8 mouse cellular contexts compared by ENCODE assay signal in the genomic region with DNA sequence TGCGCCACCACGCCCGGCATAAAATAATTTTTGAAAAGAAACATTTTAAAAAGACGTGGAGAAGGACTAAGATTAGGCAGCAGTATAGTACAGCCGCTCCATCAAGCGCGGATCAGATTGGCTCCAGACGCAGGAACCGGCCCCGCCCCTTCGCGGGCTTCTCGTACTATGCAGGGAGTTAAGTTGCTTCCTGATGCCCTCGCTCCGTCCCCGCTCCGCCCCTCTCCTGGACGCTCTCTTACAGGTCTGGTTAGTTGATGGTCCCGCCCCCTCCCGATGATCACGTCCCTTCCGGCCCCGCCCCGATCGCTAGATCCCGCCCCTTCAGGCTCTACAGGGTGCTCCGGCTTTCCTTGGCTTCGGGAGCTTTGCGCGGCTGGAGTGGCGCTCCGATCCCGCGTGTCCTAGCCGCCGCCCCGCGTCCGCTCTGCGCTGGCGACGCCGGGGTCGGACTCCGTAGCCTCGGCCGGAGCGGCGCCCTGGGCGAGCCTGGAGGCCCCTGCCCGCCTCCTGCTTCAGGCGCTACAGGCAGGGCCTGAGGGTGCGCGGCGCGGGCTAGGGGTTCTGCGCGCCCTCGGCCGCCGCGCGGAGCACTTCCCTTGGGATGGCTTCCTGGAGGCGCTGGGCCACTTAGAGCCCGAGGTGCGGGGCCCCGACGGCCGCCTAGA. TPM values are rescaled to one million over a fixed set of nuclear protein-coding genes. Genes with fewer than 3 reads are reported as not detected.
DNase-seq lines count a peak whose midpoint lies in the region; ATAC-seq and TF ChIP-seq lines count a peak whose summit lies in the region.

Gene Fance (plus strand): TSS at position 308 of the 668 bp plus-strand sequence.

- H3K4me2 ChIP-seq in forebrain, embryonic 13.5 days = peak within 1 kb of the TSS; percentile 89
- peak within 1 kb of the TSS; percentile 99 for H3K4me2 ChIP-seq in liver, postnatal 0 days (ENCODE audit: low read depth, low read length)
- peak within 1 kb of the TSS; percentile 64 for H3K4me2 ChIP-seq in neural tube, embryonic 14.5 days (ENCODE audit: low read depth, low read length)

- TF ChIP-seq CTCF in ES-Bruce4 (IDR thresholded peaks at IDR 0.05; ENCODE audit: low read depth, low read length) = no peak
- no peak for TF ChIP-seq CTCF in liver, postnatal 0 days (IDR thresholded peaks at IDR 0.05; ENCODE audit: low read depth)

- peak; percentile 93 for ATAC-seq in cerebellum, adult (ENCODE audit: insufficient number of reproducible peaks, low FRiP score, low TSS enrichment)
- ATAC-seq in forebrain, embryonic 13.5 days = peak; percentile 99
- peak; percentile 97 for ATAC-seq in liver, postnatal 0 days
- ATAC-seq in neural tube, embryonic 14.5 days (ENCODE audit: low read depth) = peak; percentile 99

- WGBS in forebrain, embryonic 13.5 days = under 1% methylated on average over 57 of the region's 69 CpGs
- under 1% methylated on average over 69 of the region's 69 CpGs for WGBS in large intestine, adult 2 months
- under 1% methylated on average over 66 of the region's 69 CpGs for whole genome bisulfite sequencing in liver, postnatal 0 days (ENCODE audit: insufficient replicate concordance)
- WGBS in neural tube, embryonic 14.5 days = under 1% methylated on average over 62 of the region's 69 CpGs

- no peaks in the 10 kb centered on the region for H3K9me3 ChIP-seq in ES-Bruce4 (replicated peaks; ENCODE audit: control insufficient read depth, insufficient read depth, low read length, poor library complexity, severe bottlenecking)
- no peaks in the 10 kb centered on the region for H3K9me3 ChIP-seq in forebrain, embryonic 13.5 days (replicated peaks)
- H3K9me3 ChIP-seq in liver, postnatal 0 days (ENCODE audit: low read length) = no peaks in the 10 kb centered on the region
- no peaks in the 10 kb centered on the region for H3K9me3 ChIP-seq in neural tube, embryonic 14.5 days (ENCODE audit: control insufficient read depth, low read length)

- TF ChIP-seq POLR2A in ES-Bruce4 (IDR thresholded peaks at IDR 0.05; ENCODE audit: insufficient read depth, low read length) = peak; percentile 76

- H3K27me3 ChIP-seq in ES-Bruce4 (ENCODE audit: control insufficient read depth, insufficient read depth, low read length, poor library complexity, severe bottlenecking) = no peaks in the 10 kb centered on the region
- no peaks in the 10 kb centered on the region for H3K27me3 ChIP-seq in forebrain, embryonic 13.5 days
- no peaks in the 10 kb centered on the region for H3K27me3 ChIP-seq in liver, postnatal 0 days (ENCODE audit: insufficient read depth, low read length)
- H3K27me3 ChIP-seq in neural tube, embryonic 14.5 days (ENCODE audit: control insufficient read depth, insufficient read depth, low read length) = no peaks in the 10 kb centered on the region

- intact Hi-C loops in heart, postnatal 10 days (cut with DNase I) = no loop called here

- peaks cover 2% of the 10 kb centered on the region for H3K4me1 ChIP-seq in ES-Bruce4 (ENCODE audit: control insufficient read depth, insufficient read depth, low read length)
- peaks cover 26% of the 10 kb centered on the region for H3K4me1 ChIP-seq in forebrain, embryonic 13.5 days
- peaks cover 19% of the 10 kb centered on the region for H3K4me1 ChIP-seq in liver, postnatal 0 days (ENCODE audit: insufficient read depth)
- 0 out of 2 replicates have a peak, but pooled peaks cover 4% of the 10 kb centered on the region for H3K4me1 ChIP-seq in neural tube, embryonic 14.5 days (ENCODE audit: control insufficient read depth, insufficient read depth, low read length)

- peak within 1 kb of the TSS; percentile 92 for H3K9ac ChIP-seq in ES-Bruce4 (ENCODE audit: low read depth, poor library complexity, severe bottlenecking)
- peak within 1 kb of the TSS; percentile 93 for H3K9ac ChIP-seq in forebrain, embryonic 13.5 days
- peak within 1 kb of the TSS; percentile 88 for H3K9ac ChIP-seq in liver, postnatal 0 days (replicated peaks)
- H3K9ac ChIP-seq in neural tube, embryonic 14.5 days (replicated peaks; ENCODE audit: low read depth, low read length) = peak within 1 kb of the TSS; percentile 69

- peak; percentile 95 to 96 for DNase-seq in heart, postnatal 10 days
- peak; percentile 99 for DNase-seq in large intestine, adult 2 months (ENCODE audit: low read depth, low spot score)
- DNase-seq in liver, postnatal 0 days = peak; percentile 99
- DNase-seq in testis, postnatal 10 days (ENCODE audit: low spot score) = peak; percentile 99

- no peak for TF ChIP-seq EP300 in ES-Bruce4 (IDR thresholded peaks at IDR 0.05; ENCODE audit: insufficient read depth, low read depth, low read length)
- TF ChIP-seq EP300 in liver, postnatal 0 days (IDR thresholded peaks at IDR 0.05; ENCODE audit: low read depth) = no peak

- no peak within 1 kb of the TSS for H3K27ac ChIP-seq in ES-Bruce4 (ENCODE audit: insufficient read depth, low read length)
- H3K27ac ChIP-seq in forebrain, embryonic 13.5 days = peak within 1 kb of the TSS; percentile 85
- H3K27ac ChIP-seq in liver, postnatal 0 days (ENCODE audit: low read depth) = peak within 1 kb of the TSS; percentile 83
- H3K27ac ChIP-seq in neural tube, embryonic 14.5 days (ENCODE audit: low read depth, low read length) = peak within 1 kb of the TSS; percentile 79

- H3K4me3 ChIP-seq in ES-Bruce4 (ENCODE audit: low read depth, low read length) = peak within 1 kb of the TSS; percentile 88
- peak within 1 kb of the TSS; percentile 85 for H3K4me3 ChIP-seq in forebrain, embryonic 13.5 days
- H3K4me3 ChIP-seq in liver, postnatal 0 days (ENCODE audit: low read depth, low read length) = peak within 1 kb of the TSS; percentile 91
- H3K4me3 ChIP-seq in neural tube, embryonic 14.5 days (ENCODE audit: low read depth, low read length) = peak within 1 kb of the TSS; percentile 68

- peaks cover 9% of the 10 kb centered on the region for H3K36me3 ChIP-seq in ES-Bruce4 (ENCODE audit: control insufficient read depth, insufficient read depth, low read length, poor library complexity, severe bottlenecking)
- H3K36me3 ChIP-seq in forebrain, embryonic 13.5 days (ENCODE audit: poor library complexity, severe bottlenecking) = peaks cover 25% of the 10 kb centered on the region
- H3K36me3 ChIP-seq in liver, postnatal 0 days (replicated peaks; ENCODE audit: insufficient read depth, low read length) = peaks cover 7% of the 10 kb centered on the region
- peaks cover 6% of the 10 kb centered on the region for H3K36me3 ChIP-seq in neural tube, embryonic 14.5 days (ENCODE audit: control insufficient read depth, insufficient read depth, low read length)

RNA-seq across cellular contexts. Expression of gene Fance, which starts in this region (rescaled TPM):
- 56.8 and 64.7 TPM in 2 replicates for polyA plus RNA-seq in ES-Bruce4 (2011; ENCODE audit: insufficient read depth, insufficient read length, low read depth, missing spikeins)
- polyA plus RNA-seq in forebrain, embryonic 13.5 days (2015; fragmentation: Nextera tagmentation; extraction: Ambion mirVana) = 22.6 and 24.6 TPM in 2 replicates
- 10 to 100 TPM; 16.9 to 18.2 TPM for total RNA-seq in heart, postnatal 10 days (2021)
- polyA plus RNA-seq in large intestine, adult 2 months (2012; rRNA removed) = 8.7 and 11.2 TPM in 2 replicates
- 6.7 and 7.1 TPM in 2 replicates for polyA plus RNA-seq in liver, postnatal 0 days (2015; fragmentation: Nextera tagmentation; extraction: Ambion mirVana)
- 22.7 and 23.5 TPM in 2 replicates for polyA plus RNA-seq in neural tube, embryonic 14.5 days (2014; fragmentation: Nextera tagmentation; extraction: Ambion mirVana)
